Mouse (Mus musculus): ENCODE results near the gene Pdzrn3. TPM values are rescaled to one million over a fixed set of nuclear protein-coding genes. Genes with fewer than 3 reads are reported as not detected.

The Pdzrn3 gene
- total RNA-seq, 4 experiments from 2014 or later: 8.9 to 11.4 (median 10.3) TPM

DNA sequence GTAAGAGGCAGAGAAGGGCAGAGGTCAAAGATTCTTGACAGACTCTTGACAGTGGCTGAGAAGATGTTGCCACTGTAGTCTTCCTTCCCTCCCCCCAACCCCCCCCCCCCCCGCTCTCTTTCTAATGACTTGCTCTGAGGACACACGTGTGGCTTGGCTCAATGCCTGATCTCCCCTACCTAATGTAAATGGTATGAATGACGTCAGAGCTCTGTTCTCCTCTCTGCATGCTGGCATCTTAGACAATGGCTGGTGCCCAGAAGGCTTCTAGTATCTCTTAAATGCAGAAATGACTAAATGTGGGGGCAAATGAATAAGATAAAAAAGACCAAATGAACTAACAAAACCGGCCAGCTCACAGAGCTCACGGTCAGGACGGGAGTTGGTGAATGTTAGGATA is 49.2 kb downstream of the Pdzrn3 start:
- no peak for DNase-seq (ENCODE audit: low spot score in 2 of 2)

DNA sequence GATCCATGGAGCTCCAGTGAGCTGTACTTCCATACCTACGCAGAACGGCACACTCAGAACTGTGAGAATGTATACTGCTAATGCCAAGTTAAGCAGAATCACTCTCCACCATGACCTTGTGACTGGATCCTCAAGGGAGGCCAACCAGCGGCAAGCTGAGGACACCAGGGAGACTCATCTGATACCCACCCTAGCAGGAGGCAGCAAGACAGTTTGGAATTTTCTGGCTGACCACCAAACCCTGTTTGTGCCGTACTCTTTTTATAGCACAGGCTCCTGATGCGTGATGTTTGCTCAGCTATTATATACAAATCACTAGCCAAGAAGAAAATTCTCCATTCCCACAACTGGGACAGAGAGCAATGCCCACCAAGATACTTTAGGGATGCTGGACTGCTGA is 50.0 kb downstream of the Pdzrn3 start:
- DNase-seq (ENCODE audit: low spot score in 2 of 2): no peak

DNA sequence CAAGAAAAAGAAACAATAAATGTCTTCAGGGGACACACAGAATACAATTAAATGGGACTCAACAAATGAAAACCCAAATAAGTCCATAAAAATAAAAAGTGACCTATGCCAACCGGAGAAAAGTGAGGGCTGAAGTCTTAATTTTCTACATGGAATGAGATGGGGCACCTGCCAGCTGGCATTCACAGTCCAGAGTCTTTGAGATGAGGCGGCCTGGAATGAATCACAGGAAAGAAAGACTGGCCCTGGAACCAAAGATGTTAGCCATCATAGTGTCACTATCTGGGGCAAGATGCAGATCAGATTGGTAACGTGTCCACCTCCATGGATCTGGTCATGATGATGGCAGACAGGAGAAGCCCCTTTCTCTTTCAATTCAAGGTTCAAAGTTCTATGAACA is 50.5 kb downstream of the Pdzrn3 start:
- no peak for DNase-seq (ENCODE audit: low spot score in 2 of 2)

DNA sequence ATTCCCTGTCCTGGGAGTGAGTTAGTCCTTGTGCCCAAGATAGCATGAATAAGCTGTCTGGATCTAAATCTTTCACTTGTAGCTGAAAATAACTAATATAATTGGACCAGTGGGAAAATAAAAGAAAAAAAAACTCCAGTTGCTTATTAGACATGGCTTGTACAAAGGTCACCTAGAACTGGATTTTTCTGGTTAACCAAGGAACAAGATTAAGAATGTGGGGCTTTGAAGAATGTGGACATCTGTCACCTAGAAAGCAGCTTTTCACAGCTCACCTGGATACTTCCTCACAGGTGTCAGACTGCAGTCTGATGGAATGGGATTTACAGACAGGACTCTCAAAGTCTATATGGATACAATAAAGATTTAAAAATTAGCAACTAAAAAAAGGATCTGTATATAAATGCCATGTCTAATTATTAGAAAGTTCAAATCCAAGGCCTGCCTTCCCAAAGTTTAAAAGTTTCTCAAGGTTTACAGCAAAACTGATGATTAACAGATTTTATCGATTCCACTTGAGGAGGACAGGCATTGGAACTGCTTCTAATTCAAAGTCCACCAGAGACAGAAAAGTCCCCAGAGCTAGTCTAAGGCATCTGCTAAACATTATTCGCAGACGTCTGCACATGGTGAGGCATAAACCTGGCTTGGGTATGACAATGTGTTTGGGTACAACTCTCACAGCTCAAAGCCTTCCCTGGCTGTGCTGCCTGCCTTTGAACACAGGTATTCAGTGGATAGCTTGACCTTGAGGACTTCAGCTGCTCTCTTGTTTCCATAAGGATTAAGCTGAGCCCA is 51.7 kb downstream of the Pdzrn3 start:
- no peak for DNase-seq (ENCODE audit: low spot score in 2 of 2)

DNA sequence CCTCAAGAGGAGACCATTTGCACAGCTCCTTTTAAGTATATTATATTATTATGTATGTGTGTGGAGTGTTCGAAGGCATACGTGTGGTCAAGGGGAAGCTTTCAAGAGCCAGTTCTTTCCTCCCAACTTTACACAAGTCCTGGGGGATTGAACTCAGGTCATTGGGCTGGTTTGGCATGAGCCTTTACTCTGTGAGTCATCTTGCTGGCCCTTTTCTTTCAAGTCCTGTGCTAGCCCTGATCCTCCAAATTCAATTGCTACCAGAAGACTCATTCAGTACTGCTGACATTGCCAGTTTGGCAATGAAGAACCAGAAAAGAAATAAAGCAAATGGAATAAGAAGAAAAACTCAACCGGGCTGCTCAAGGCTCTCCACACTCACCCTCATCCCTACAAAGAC is 55.1 kb downstream of the Pdzrn3 start:
- DNase-seq (ENCODE audit: low spot score in 2 of 2): no peak

DNA sequence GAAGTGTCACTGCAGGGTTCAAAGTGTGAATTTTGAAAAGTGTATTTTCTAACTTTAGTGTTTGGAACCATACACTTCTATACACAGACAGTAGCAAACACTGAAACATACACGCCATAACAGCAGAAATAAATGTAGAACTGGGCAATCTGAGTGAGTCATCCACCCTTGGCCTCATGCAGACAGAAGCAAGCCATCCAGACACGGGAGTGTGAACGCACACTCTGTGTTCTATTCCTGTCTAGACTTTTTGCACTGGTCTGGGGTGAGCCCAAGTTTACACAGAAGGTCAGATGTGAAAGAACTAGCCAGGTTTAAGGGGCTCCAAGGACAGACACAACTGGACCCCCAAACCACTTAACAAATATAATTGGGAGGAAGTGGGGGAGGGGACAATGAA is 57.3 kb downstream of the Pdzrn3 start:
- DNase-seq (ENCODE audit: low spot score in 2 of 2): no peak

DNA sequence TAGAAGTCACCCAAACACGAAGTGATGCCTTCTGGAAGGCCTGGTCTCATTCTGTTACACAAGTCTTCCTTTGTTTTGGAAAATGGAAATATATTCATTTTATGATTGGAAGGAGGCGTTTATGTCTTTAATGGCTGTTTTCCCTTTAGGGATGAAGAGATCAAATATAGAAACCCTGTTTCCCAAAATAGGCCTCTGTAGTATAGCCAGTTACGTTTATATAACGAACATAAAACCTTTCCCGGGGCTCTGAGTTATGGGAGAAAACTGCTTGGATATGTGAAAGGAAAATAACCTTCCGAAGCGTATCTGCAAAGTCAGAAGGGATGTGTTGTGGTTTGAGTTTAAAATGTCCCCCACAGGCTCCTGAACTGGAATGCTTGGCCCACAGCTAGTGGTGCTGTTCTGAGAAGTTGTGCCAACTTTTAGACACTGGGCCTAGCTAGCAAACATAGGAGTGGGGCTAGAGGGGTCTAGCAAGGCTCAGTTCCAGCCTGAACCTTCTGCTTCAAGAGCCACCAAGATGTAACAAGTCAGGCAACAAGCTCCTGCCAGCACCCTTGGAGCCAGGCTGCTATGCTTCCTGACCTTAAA is 58.2 kb downstream of the Pdzrn3 start:
- DNase-seq (ENCODE audit: low spot score in 2 of 2): no peak

DNA sequence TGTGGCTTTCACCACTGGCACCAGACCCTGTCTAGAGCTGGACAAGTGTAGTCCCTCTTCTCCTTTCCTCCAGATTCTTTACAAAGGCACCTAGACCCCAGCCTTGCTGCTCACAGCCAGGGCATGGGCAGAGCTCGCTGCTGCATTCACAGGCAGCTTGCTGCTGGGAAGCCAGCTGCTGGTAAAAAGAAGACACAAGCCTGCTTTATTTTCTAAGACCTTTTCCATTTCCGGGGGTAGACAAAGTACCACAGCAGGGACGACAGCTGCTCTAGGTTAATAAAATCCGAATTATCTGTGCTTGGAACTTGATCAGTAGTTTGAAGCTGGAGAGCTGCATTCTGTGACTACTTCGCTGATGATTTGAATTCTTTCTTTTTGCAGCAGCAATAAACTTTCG is 59.2 kb downstream of the Pdzrn3 start:
- DNase-seq (ENCODE audit: low spot score in 2 of 2): no peak

DNA sequence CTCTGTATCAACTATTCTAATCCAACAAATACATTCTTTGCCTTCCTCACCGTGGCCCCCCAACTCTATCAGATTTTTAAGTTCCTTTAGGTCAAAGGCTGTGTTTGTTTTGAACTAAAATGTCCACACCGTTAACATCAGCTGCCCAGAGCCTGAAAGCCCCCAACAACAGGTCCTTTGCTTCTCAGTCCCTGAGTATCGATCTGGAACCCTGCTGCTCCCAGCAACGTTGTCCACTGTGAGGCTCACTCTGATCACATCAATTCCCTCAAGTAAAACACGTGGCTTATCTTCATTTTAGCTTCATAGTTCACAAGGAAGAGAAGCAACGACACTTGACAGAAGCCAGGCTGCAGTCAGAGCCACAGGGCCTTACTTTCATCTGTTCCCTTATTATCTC is 66.3 kb downstream of the Pdzrn3 start:
- DNase-seq (ENCODE audit: low spot score in 2 of 2): no peak

DNA sequence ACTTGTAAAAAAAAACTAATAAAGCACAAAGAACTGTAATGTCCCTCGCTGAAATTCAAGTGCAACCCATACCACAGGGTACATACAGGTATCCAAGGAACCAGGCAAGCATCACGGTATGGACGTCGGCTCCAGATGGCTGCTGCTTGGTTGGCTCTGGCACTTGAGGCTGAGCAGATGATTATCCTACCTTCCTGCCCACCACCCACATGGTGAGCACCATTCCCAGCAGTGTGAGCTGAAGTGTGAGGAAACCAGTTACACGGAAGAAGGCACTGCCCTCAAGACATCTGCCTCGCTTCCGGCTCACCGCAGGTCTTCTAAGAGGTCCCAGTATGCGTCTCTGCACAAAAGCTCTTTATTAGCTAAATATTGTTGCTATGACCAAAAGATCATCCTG is 67.2 kb downstream of the Pdzrn3 start:
- peak in 1 of 2 experiments; percentile 19 for DNase-seq (ENCODE audit: low spot score in 2 of 2)

DNA sequence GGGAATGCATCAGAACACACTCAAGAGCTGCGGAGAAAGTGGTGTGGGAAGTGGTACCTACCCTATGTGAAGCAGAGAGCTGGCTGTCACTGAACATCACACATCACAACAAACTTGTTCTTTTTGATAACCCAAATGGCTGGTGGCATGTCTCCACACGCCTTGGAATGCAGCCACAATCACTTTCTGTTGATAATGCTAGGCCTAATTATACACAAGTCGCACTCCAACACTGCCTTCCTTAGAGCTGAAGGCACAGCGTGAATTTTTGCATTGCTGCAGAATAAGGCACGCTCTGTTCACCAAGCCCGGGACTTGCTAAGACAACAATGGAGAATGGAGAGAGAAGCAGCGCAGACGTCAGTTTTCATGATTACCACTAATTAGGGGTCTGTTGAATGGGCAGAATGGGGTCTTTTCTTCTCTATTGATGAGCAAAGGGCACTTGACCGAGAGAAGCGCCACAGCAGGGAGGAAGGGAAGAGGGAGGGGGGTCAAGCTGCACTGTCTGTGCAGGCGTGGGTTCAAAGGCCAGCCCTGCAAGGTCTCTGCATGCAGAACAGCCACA is 69.6 kb downstream of the Pdzrn3 start:
- DNase-seq (ENCODE audit: low spot score in 2 of 2): peak; percentile 59 to 65

DNA sequence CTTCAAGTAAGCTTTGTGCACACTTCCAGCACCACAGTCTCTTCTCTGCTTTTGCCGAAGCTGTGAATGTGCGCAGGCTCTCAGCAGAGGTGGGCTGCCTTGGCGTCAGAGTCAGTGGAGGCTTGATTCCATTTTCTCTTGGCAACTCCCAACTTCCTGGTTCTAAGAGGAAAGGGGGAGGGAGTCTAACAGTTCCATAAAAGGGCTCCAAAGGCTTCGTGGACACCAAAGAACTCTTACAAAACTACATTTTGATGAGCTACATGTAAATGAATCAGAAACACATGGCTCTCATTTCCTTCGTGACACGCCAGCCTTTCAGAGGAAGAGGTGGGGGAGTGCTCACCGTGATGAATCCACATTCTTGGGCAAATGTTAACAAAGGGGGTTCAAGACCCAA is 70.9 kb downstream of the Pdzrn3 start:
- no peak for DNase-seq (ENCODE audit: low spot score in 2 of 2)

DNA sequence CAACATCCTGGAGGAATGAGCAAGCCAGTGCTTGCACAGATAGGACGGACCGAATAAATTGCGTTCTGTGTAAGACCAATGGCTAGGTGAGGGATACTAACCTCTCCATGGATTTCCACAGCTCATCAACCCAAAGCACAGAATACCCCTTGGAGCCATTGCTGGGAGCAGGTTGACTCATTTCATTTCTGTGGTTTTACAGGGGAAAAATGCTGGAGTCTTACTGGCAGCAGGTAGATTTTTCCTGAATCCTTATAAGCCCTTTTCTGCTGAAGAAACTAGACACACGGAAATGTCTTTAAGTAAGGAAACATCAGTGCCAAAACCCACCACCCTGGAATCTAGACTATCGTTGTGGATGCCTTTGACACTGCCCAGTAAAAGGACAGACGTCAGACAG is 72.2 kb downstream of the Pdzrn3 start:
- no peak for DNase-seq (ENCODE audit: low spot score in 2 of 2)

DNA sequence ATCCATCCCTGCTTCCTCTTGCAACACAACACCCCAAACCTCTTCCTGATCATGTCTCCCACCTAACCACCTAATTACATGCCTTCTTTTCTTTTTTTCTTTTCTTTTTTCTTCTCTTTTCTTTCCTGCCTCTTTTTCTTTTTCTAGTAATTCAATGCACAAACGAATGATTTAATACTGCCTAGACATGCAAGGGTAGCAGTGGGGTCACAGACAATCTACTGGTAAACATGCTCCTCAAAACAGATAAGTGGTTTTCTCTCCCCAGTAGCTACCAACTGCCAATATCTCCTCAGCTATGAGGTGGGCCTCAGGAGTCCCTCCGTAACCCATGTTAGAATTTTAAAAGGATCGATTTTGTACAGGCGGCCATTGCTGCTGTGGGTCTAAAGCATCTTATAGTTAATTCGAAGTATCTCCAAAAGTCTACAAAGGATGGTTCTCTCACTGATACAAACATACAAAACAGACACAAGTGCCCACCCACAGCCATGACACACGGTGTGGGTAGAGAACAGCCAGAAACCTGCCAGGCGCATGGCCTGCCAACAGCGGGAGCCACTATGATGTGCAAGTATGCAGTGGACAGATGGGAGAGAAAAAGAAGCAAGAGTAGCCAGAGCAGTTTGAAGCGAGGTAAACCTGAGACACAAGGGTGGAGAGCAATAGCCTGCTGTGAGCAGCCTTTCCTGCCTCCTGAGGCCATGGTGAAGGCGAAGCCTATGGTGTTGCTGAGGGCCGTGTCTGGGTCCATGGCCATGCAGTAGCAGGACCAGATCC is 73.5 kb downstream of the Pdzrn3 start:
- DNase-seq (ENCODE audit: low spot score in 2 of 2): no peak

DNA sequence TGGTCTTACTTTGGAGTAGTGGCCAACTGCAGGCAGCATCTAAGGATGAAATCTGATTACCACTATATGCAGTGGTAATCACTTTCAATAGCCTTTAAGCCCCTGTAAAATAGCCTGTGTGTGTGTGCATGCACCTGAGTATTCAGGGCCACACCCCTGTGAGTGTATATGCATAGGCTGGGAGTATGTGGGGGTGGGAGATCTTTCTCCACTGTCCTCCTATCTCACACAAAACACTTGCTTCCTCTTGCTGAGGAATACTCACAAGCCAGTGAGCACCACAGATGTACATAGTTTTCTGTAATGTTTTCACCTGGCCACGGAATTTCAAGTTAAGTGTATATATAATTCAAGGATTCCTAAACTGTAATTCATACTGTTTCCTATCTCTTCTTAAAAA is 74.2 kb downstream of the Pdzrn3 start:
- DNase-seq (ENCODE audit: low spot score in 2 of 2): no peak

DNA sequence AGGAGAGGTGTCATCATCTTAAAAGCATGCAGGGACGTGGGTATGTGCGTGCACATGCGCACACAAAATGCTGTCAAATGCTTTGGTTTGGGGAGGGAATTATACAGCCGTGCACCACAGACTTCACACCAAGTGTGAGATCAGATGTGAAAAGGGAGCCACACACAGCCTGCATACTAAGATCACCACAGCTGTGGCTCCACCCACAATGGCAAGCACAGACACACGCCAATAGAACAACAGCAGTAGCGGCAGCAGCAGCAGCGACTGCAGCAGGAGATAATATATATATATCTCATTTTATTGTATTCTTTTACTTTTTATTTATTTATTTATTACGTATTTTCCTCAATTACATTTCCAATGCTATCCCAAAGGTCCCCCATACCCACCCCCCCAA is 76.5 kb downstream of the Pdzrn3 start:
- no peak for DNase-seq (ENCODE audit: low spot score in 2 of 2)

DNA sequence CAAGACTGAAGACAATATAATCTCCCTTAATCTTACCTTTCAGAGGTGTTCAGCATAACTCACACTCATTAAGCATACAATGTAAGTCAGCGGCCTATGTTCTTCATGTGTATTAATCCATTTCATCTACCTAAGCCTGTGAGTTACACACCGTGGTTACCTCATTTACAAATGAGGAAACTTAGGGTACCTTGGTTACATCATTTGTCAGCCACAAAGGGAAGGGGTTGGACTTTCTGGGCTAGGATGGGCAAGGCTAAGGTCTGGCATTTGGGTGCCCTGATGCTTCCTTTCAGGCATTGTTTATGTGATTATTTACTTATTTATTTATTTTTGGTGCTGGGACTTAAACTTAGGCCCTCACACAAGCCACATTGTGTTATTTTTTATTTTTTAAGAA is 78.3 kb downstream of the Pdzrn3 start:
- DNase-seq (ENCODE audit: low spot score in 2 of 2): no peak

DNA sequence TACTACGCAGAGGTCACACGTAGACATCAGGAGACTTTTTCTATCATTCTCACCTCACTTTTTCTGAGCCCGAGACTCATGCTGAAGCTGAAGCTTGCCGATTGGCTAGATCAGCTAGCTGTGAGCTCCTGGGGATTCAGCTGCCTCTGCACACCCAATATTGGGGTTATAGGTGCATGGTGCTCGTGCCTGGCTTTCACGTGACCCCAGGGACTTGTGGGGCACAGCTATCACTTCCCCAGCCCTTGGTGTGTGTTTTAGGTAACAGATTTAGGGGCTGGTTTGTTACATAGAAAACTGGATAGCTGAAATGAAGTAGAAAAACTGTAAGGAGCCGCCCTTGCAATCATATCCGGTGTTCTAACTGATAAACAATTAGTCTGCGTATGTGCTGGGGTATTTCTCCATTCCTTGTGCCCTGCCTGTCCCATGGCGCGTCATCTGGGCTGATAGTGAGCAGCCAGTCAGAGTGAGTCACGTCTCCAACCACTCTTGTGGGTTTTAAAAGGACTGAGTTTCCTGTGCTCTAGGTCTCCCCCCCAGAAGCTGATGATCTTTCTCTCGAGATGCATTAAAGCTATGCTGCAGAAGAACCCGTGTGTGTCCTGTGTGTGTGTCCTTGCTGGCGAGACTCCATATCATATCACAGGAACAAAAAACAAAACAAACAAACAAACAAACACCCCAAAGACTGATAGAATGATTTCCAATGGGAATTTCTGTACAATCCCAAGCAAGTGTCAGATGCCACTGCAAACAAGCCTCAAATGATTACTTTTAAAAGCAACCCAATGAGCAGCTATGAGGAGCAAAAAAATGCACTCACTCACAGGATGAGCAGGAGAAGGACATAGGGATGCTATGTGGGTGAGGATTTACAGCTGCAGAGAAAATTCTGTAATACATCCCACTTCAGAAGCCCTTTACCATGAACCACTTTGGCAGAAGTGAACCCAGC is 79.9 kb downstream of the Pdzrn3 start:
- no peak for DNase-seq (ENCODE audit: low spot score in 2 of 2)

DNA sequence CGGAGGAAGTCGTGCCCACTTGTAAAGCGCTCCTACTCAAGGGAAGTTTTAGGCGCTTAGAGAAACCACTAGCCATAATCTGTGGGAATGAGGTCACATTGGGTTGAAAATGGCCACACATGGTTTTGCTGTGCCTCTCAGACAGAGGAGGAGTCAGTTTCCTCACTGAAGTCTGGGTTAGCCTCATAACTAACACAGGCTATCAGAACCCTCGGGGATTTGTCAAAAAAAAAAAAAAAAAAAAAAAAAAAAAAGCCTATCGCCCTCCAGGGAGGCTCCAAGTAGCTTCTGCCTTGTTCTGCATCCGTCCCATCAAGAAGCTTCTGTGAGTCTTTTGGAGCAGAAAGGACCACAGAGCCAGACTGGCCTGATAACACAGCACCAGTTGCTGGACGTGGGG is 80.7 kb downstream of the Pdzrn3 start:
- DNase-seq (ENCODE audit: low spot score in 2 of 2): no peak

DNA sequence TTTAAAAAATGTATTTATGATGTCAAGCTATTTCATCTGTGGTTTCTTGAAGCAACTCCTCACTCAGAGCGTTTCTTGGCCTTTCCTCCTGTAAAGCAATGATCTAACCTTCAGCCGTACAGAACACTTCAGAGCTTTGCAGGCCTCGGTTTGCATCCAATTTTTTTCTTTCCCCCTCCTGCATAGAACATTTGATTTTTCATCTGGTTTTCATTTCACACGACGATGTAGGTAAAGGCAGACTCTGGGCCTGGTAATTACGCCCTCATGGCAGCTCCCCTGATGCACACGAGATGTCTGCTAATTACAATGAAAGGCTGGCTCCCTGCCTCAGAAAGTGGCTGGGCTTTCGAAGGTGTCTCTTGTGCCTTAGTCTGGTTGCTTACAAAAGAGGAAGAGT is 81.4 kb downstream of the Pdzrn3 start:
- DNase-seq (ENCODE audit: low spot score in 2 of 2): no peak

DNA sequence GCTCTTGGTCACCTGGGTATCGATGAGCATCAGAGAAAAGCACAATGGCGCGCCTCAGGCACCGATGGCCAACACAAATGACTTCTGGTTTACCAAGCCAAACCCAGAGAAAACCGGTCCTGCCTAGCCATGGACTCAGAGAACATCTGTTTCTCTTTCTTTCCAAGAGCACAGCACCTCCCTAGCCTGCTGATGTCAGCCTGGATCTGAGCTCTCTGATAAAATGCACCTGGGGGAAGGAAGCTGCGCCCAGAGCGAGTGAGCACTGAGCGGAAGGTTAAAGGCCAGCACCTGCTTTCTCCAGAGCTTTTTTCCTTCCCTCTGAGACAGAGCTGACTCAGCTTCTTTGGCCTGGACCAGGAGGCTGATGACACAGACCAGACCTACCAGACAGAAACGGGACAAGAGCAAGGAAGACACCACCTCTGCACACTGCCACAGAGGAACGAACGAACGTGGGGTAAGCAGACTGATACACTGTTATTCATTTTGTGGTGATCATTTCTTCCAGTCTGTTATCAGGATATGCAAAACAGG is 84.6 kb downstream of the Pdzrn3 start:
- no peak for DNase-seq (ENCODE audit: low spot score in 2 of 2)
